Mouse (Mus musculus): ENCODE results near the gene Shmt1. TPM values are rescaled to one million over a fixed set of nuclear protein-coding genes. Genes with fewer than 3 reads are reported as not detected.

The Shmt1 gene
- polyA plus RNA-seq, 1 experiment from 2014 or later: 93.5 TPM

DNA sequence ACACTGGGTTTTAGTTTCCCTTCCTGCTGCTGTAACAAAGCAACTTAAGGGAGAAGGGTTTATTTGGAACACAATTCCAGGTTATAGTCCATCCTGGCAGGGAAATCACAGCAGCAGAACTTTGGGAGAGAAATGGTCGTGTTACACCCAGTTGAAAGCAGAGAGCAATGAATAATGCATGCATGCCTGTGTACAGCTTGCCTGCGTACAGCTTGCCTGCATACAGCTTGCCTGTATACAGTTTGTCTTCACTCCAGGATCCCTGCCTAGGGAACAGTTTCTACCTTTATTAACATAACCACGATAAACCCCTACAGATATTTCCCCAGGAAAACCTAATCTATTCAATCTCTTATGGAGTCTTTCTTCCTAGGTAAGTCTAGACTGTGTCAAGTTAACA, 40.7 kb downstream of the Shmt1 start:
- Histone ChIP-seq H3K4me1 (replicated peaks; ENCODE audit: control insufficient read depth, insufficient read depth, low read length) (peaks cover 13% of the 10 kb centered on the region), H3K9me3 (ENCODE audit: control insufficient read depth, low read length) (no peaks in the 10 kb centered on the region), H3K27ac (ENCODE audit: low read depth, low read length) (no peak overlapping the region), H3K4me3 (ENCODE audit: low read depth, low read length) (no peak overlapping the region), H3K9ac (ENCODE audit: low read depth, low read length) (no peak overlapping the region), H3K36me3 (ENCODE audit: control insufficient read depth, insufficient read depth, low read length) (0 out of 2 replicates have a peak, but pooled peaks cover 2% of the 10 kb centered on the region), H3K4me2 (no peak overlapping the region), H3K27me3 (replicated peaks; ENCODE audit: control insufficient read depth, insufficient read depth, low read length) (no peaks in the 10 kb centered on the region)
- ATAC-seq (replicated peaks; ENCODE audit: low FRiP score) (no peak), DNase-seq (ENCODE audit: low spot score) (no peak)
- 84% methylated on average over 3 of the region's 3 CpGs for WGBS

DNA sequence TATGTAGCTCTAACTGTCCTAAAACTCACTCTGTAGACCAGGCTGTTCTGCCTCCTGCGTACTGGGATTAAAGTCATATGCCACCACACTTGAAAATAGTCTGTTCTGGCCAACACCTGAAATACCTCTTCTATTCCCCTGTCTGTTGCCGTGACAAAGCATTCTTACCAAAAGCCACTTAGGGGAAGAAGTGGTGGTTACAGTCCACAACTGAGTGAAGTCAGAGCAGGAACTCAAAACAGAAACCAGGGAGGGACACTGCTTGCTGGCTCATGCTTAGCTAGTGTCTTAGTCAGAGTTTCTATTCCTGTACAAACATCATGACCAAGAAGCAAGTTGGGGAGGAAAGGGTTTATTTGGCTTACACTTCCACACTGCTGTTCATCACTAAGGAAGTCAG, 42.2 kb downstream of the Shmt1 start:
- no peak overlapping the region for H3K9ac ChIP-seq (ENCODE audit: low read depth, low read length)
- DNase-seq (ENCODE audit: low spot score) (no peak), ATAC-seq (replicated peaks; ENCODE audit: low FRiP score) (no peak)
- WGBS: 72% methylated on average over 2 of the region's 2 CpGs
- no peak overlapping the region for H3K4me2 ChIP-seq
- peaks cover 2% of the 10 kb centered on the region for H3K4me1 ChIP-seq (replicated peaks; ENCODE audit: control insufficient read depth, insufficient read depth, low read length)
- no peaks in the 10 kb centered on the region for H3K9me3 ChIP-seq (ENCODE audit: control insufficient read depth, low read length)
- no peak overlapping the region for H3K4me3 ChIP-seq (ENCODE audit: low read depth, low read length)
- H3K27ac ChIP-seq (ENCODE audit: low read depth, low read length): no peak overlapping the region
- H3K27me3 ChIP-seq (replicated peaks; ENCODE audit: control insufficient read depth, insufficient read depth, low read length): no peaks in the 10 kb centered on the region
- peaks cover 5% of the 10 kb centered on the region; the same call in 1 of the 2 replicates for H3K36me3 ChIP-seq (ENCODE audit: control insufficient read depth, insufficient read depth, low read length)

DNA sequence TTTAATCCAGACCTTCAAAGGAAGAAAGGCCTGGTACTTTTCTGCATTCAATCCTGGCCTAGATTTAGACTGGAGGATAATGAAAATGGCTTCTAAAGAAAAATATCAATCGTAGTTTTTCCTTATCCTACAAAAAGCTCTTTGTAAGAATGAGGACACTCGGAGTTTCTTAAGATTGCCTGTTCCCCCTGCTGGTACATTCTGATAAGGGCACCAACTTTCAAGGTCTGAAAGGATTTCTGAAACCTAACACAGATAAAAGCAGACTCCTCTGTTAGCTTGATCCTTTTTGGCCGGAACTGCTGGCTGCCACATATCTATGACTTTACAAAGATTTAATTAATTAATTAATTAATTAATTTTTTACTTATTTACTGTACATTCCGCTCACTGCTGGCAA, 44.5 kb downstream of the Shmt1 start:
- DNase-seq (ENCODE audit: low spot score): no peak

DNA sequence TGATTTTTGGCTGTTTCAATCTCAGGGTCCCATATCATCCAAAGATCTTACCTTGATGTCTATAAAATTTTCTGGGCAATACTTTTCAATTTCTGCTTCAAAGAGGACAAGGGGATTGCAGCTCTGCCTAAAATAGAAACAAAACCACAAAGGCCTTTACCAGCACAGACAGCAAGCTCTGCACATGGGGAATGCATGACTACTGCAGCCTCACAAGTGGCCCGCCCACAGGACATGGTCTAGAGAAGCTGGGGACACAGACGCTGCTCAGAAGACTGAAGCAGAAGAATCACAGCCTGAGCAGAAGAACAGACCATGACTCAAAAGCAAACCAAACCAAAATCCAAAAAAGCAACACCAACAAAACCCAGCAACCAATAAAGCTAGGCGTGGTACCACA, 49.8 kb downstream of the Shmt1 start:
- Histone ChIP-seq H3K4me2 (no peak overlapping the region), H3K27ac (ENCODE audit: low read depth, low read length) (no peak overlapping the region), H3K9ac (ENCODE audit: low read depth, low read length) (no peak overlapping the region), H3K4me3 (ENCODE audit: low read depth, low read length) (no peak overlapping the region), H3K27me3 (replicated peaks; ENCODE audit: control insufficient read depth, insufficient read depth, low read length) (no peaks in the 10 kb centered on the region), H3K9me3 (ENCODE audit: control insufficient read depth, low read length) (no peaks in the 10 kb centered on the region), H3K36me3 (ENCODE audit: control insufficient read depth, insufficient read depth, low read length) (peaks cover 18% of the 10 kb centered on the region), H3K4me1 (replicated peaks; ENCODE audit: control insufficient read depth, insufficient read depth, low read length) (no peaks in the 10 kb centered on the region; the same call in 1 of the 2 replicates)
- ATAC-seq (replicated peaks; ENCODE audit: low FRiP score) (no peak), DNase-seq (ENCODE audit: low spot score) (no peak)
- 81% methylated on average over 3 of the region's 3 CpGs for WGBS

More for the DNA sequence above, 44.5 kb downstream of the Shmt1 start:
- no peak overlapping the region for H3K27ac ChIP-seq (ENCODE audit: low read depth, low read length)
- peaks cover 5% of the 10 kb centered on the region; the same call in 1 of the 2 replicates for H3K36me3 ChIP-seq (ENCODE audit: control insufficient read depth, insufficient read depth, low read length)
- ATAC-seq (replicated peaks; ENCODE audit: low FRiP score): no peak
- H3K4me1 ChIP-seq (replicated peaks; ENCODE audit: control insufficient read depth, insufficient read depth, low read length): no peaks in the 10 kb centered on the region; the same call in 1 of the 2 replicates
- no peaks in the 10 kb centered on the region for H3K27me3 ChIP-seq (replicated peaks; ENCODE audit: control insufficient read depth, insufficient read depth, low read length)
- WGBS: 50% methylated on average over 4 of the region's 4 CpGs
- H3K4me3 ChIP-seq (ENCODE audit: low read depth, low read length): no peak overlapping the region
- H3K9ac ChIP-seq (ENCODE audit: low read depth, low read length): no peak overlapping the region
- no peak overlapping the region for H3K4me2 ChIP-seq
- no peaks in the 10 kb centered on the region for H3K9me3 ChIP-seq (ENCODE audit: control insufficient read depth, low read length)

DNA sequence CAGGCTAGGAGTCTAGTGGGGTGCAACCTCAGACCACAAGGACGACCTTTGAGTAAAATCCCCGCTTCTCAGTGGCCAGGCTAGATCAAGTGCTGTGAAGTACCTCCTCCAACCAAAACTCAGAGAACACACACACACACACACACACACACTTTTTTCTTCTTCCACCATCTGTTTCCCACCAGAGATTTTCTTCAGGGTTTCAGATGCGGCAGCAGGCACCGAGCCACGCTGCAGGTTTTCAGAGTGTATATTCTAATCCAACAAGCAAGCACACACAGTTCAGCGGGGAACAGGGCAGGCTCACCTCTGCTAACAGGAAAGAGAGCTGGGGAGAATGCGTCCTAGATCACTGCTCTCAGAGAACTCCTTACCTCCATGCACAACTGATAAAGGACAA, 55.9 kb downstream of the Shmt1 start:
- Histone ChIP-seq H3K9ac (ENCODE audit: low read depth, low read length) (no peak overlapping the region), H3K4me3 (ENCODE audit: low read depth, low read length) (no peak overlapping the region), H3K27ac (ENCODE audit: low read depth, low read length) (no peak overlapping the region), H3K4me2 (no peak overlapping the region), H3K9me3 (ENCODE audit: control insufficient read depth, low read length) (no peaks in the 10 kb centered on the region), H3K27me3 (replicated peaks; ENCODE audit: control insufficient read depth, insufficient read depth, low read length) (no peaks in the 10 kb centered on the region), H3K4me1 (replicated peaks; ENCODE audit: control insufficient read depth, insufficient read depth, low read length) (no peaks in the 10 kb centered on the region), H3K36me3 (ENCODE audit: control insufficient read depth, insufficient read depth, low read length) (peaks cover 48% of the 10 kb centered on the region)
- 88% methylated on average over 7 of the region's 7 CpGs for WGBS
- ATAC-seq (replicated peaks; ENCODE audit: low FRiP score) (no peak), DNase-seq (ENCODE audit: low spot score) (no peak)

DNA sequence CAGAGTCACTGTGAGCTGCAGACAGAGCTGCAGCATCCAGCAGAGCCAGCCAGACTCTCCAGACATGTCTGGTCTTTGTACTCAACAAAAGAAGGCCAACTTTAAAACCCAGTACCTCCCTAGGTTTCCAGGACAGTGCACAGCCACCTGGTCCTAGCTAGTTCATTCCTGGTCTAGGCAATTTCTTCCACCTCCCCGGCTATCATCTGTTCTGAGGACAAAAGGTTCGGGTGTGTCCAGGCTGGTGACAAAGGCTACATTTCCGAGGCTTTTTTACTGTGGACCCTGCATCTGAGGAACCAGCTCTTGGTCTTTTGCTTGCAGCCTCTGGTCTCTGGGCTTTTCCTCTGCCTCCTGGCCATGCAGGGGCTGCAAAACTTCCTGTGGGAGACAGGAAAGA, 71.2 kb downstream of the Shmt1 start:
- DNase-seq (ENCODE audit: low spot score) (no peak), ATAC-seq (replicated peaks; ENCODE audit: low FRiP score) (no peak)
- Histone ChIP-seq H3K4me3 (ENCODE audit: low read depth, low read length) (no peak overlapping the region), H3K4me2 (no peak overlapping the region), H3K27me3 (replicated peaks; ENCODE audit: control insufficient read depth, insufficient read depth, low read length) (no peaks in the 10 kb centered on the region), H3K9me3 (ENCODE audit: control insufficient read depth, low read length) (no peaks in the 10 kb centered on the region), H3K36me3 (ENCODE audit: control insufficient read depth, insufficient read depth, low read length) (peaks cover 24% of the 10 kb centered on the region), H3K9ac (ENCODE audit: low read depth, low read length) (no peak overlapping the region), H3K4me1 (replicated peaks; ENCODE audit: control insufficient read depth, insufficient read depth, low read length) (no peaks in the 10 kb centered on the region), H3K27ac (ENCODE audit: low read depth, low read length) (no peak overlapping the region)
- WGBS: 87% methylated on average over 3 of the region's 3 CpGs

Other genes starting within 250 kb of the Shmt1 start
- gene Llgl1, start 112.0 kb downstream of the Shmt1 start, polyA plus RNA-seq (2014; fragmentation: Nextera tagmentation; extraction: Ambion mirVana): 35.6 and 35.9 TPM in 2 replicates
- gene Flii, start 84.5 kb downstream of the Shmt1 start, polyA plus RNA-seq (2014; fragmentation: Nextera tagmentation; extraction: Ambion mirVana): 61.3 and 69.2 TPM in 2 replicates
- gene Mief2, start 83.3 kb downstream of the Shmt1 start, polyA plus RNA-seq (2014; fragmentation: Nextera tagmentation; extraction: Ambion mirVana): 8.0 and 8.9 TPM in 2 replicates
- gene Top3a, start 34.4 kb downstream of the Shmt1 start, polyA plus RNA-seq (2014; fragmentation: Nextera tagmentation; extraction: Ambion mirVana): 16.2 and 19.1 TPM in 2 replicates
- gene Smcr8, start 34.2 kb downstream of the Shmt1 start, polyA plus RNA-seq (2014; fragmentation: Nextera tagmentation; extraction: Ambion mirVana): 7.7 and 7.8 TPM in 2 replicates
- gene Dhrs7b, start 18.9 kb upstream of the Shmt1 start, polyA plus RNA-seq (2014; fragmentation: Nextera tagmentation; extraction: Ambion mirVana): 40.3 and 42.7 TPM in 2 replicates
- 63.8 and 64.1 TPM in 2 replicates for gene Tmem11, start 67.6 kb upstream of the Shmt1 start, polyA plus RNA-seq (2014; fragmentation: Nextera tagmentation; extraction: Ambion mirVana)
- 11.2 and 13.3 TPM in 2 replicates for gene Natd1, start 103.0 kb upstream of the Shmt1 start, polyA plus RNA-seq (2014; fragmentation: Nextera tagmentation; extraction: Ambion mirVana)
- 132 and 136 TPM in 2 replicates for gene Map2k3, start 120.3 kb upstream of the Shmt1 start, polyA plus RNA-seq (2014; fragmentation: Nextera tagmentation; extraction: Ambion mirVana)
- gene Kcnj12, start 210.8 kb upstream of the Shmt1 start, polyA plus RNA-seq (2014; fragmentation: Nextera tagmentation; extraction: Ambion mirVana): not detected in 2 replicates

Measured in liver, embryonic 11.5 days (tissue).